Mouse (Mus musculus) brain, embryonic 14.5 days (tissue): ENCODE measurements around the gene Ino80e.

ENCODE experiments used
- CTCF ChIP-seq: fragments of 200-500 bp; IDR thresholded peaks from 2 replicates; pipeline ENCODE4 v1.5.1; 2012; ENCODE audit warnings: inconsistent platforms, mild to moderate bottlenecking, moderate library complexity, borderline replicate concordance; ENCODE audit not compliant: insufficient read depth, insufficient read length; ENCODE audit errors: extremely low read depth
- POLR2A ChIP-seq: fragments of 200-500 bp; IDR thresholded peaks from 2 replicates; pipeline ENCODE4 v1.6.1; 2012; ENCODE audit warnings: mild to moderate bottlenecking, inconsistent platforms, borderline replicate concordance; ENCODE audit not compliant: poor library complexity, insufficient read depth, insufficient read length, severe bottlenecking; ENCODE audit errors: extremely low read depth

DNA sequence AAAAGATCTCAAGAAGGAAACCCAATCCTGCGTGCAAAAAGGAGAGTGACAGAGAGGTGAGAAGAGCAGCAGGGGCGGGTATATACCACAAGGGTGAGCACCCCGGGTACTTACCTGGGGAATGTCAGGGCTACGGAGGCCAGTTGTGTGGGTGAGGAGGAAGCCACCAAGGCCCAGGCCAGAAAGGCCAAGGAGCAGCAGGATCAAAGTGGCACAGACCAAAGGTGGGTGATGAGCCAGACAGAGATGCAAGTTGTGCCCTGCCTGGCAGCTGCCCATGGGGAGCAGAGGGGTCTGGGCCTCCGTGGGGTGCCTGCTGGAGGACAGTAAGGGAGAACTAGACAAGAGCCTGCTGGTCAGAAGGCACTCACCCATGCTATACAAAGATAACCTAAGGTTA, 34.7 kb upstream of the Ino80e start:
- TF ChIP-seq POLR2A, result no peak
- TF ChIP-seq CTCF, result no peak
